Mouse (Mus musculus): ENCODE results near the gene Ip6k1.

GRCm38 (mm10) chr9:108051184-108051930 is 49.1 kb downstream of the Ip6k1 start:
- TF ChIP-seq POLR2A (IDR thresholded peaks at IDR 0.05; ENCODE audit: borderline replicate concordance, extremely low read depth, low read depth, low read length), result no peak
- TF ChIP-seq CTCF (IDR thresholded peaks at IDR 0.05; ENCODE audit: insufficient read depth, low read length), result no peak

Measured in lung, adult 2 months (tissue).